Mouse (Mus musculus): ENCODE data around the gene Npsr1. TPM values are rescaled to one million over a fixed set of nuclear protein-coding genes. Genes with fewer than 3 reads are reported as not detected.

Npsr1 gene
- polyA plus RNA-seq, 1 experiment = 0.05 TPM

DNA sequence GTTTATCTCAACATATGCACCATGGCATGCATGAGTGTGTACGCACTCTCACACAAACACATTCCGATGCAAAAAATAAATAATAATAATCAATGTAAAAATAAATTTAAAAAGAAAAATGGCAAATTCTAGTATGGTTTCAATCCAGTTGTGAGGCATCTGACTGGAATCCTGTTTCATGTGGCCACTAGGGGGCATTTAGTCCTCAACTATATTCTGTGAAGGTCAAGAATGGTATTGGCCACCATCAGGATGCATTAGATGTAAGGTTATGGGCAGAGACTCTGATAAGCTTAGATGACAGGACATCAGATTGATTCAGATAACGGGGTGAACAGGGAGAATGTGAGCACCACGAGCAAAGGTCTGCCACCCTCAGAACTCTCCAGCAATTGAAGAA, 21.6 kb downstream of the Npsr1 start:
- Histone ChIP-seq H3K4me1 (ENCODE audit: control insufficient read depth, insufficient read depth, low read length) (no peaks in the 10 kb centered on the region), H3K36me3 (ENCODE audit: control insufficient read depth, insufficient read depth, low read length) (no peaks in the 10 kb centered on the region), H3K4me3 (ENCODE audit: insufficient read depth, low read depth, low read length) (no peak overlapping the region), H3K27me3 (replicated peaks; ENCODE audit: control insufficient read depth, insufficient read depth, low read length) (no peaks in the 10 kb centered on the region), H3K27ac (ENCODE audit: insufficient read depth, low read depth, low read length) (no peak overlapping the region)
- TF ChIP-seq POLR2A (IDR thresholded peaks at IDR 0.05; ENCODE audit: low read depth, low read length) (no peak), CTCF (conservative IDR thresholded peaks at IDR 0.05; ENCODE audit: insufficient read depth, insufficient read length, low read depth, low read length) (peak; percentile 23; the same call in 1 of the 2 replicates)
- peak; percentile 41 for DNase-seq
- 42% methylated on average over 4 of the region's 4 CpGs for WGBS

DNA sequence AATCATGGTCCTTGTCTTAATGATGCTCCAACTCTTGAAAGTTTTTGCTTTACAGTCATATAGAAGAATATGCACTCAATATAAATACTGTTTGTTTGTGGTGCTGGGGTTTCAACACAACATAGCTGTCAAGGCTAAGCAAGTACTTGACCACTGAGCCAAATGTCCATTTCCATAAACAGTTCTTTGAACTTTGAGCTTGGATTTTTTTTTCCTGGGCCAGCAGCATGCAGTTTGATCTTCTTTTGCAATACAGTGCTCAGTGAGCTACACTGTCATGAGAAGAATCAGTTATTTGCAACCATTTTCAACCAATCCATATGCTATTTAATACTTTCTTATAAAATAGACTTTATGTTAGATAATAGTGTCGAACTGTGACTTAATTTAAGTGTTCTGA, 35.3 kb downstream of the Npsr1 start:
- Histone ChIP-seq H3K27me3 (replicated peaks; ENCODE audit: control insufficient read depth, insufficient read depth, low read length) (no peaks in the 10 kb centered on the region), H3K4me1 (ENCODE audit: control insufficient read depth, insufficient read depth, low read length) (no peaks in the 10 kb centered on the region), H3K36me3 (ENCODE audit: control insufficient read depth, insufficient read depth, low read length) (no peaks in the 10 kb centered on the region), H3K27ac (ENCODE audit: insufficient read depth, low read depth, low read length) (no peak overlapping the region), H3K4me3 (ENCODE audit: insufficient read depth, low read depth, low read length) (no peak overlapping the region)
- no peak for DNase-seq
- WGBS = 83% methylated on average over 1 of the region's 1 CpGs
- TF ChIP-seq POLR2A (IDR thresholded peaks at IDR 0.05; ENCODE audit: low read depth, low read length) (no peak), CTCF (conservative IDR thresholded peaks at IDR 0.05; ENCODE audit: insufficient read depth, insufficient read length, low read depth, low read length) (no peak)

DNA sequence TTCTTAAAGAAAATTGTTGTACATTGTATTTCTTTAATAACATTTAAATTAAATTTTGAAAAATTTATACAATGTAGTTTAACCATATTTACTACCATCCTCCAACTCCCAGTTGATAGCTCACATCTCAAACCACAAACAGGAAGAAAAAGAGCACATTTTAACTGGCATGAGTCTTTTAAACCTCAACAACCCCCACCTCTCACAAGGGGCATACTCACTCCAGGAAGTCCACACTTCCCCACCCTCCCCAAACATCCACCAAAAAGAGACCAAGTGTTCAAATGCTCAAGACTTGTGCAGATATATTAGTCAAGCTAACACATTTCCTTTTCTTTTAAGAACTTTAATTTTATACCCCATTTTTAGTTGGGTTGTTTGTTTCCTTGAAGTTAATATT, 38.6 kb downstream of the Npsr1 start:
- no peak for DNase-seq
- no peaks in the 10 kb centered on the region for H3K4me1 ChIP-seq (ENCODE audit: control insufficient read depth, insufficient read depth, low read length)
- no peak for TF ChIP-seq CTCF (conservative IDR thresholded peaks at IDR 0.05; ENCODE audit: insufficient read depth, insufficient read length, low read depth, low read length)
- no peak for TF ChIP-seq POLR2A (IDR thresholded peaks at IDR 0.05; ENCODE audit: low read depth, low read length)

DNA sequence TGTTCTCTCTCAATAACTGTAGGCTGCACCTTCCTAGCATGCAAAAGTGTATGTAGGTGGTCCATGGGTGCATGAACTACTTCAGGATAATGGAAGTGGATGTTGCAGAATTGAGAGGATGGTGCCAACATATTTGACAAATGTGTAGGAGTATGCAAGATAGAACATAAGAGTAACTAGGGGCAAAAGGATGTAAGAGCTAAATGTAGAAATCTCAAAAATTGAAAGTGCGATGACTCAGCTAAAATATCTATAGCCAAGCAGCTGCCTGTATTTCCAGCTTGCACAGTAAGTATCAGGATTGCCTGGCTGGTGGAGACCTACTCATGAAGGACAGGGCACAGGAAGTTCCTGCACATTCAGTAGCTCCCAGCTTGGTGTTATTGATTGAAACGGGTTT, 46.5 kb downstream of the Npsr1 start:
- H3K4me1 ChIP-seq (ENCODE audit: control insufficient read depth, insufficient read depth, low read length) = no peaks in the 10 kb centered on the region

More for the DNA sequence above, 38.6 kb downstream of the Npsr1 start:
- no peaks in the 10 kb centered on the region for H3K27me3 ChIP-seq (replicated peaks; ENCODE audit: control insufficient read depth, insufficient read depth, low read length)
- no peak overlapping the region for H3K27ac ChIP-seq (ENCODE audit: insufficient read depth, low read depth, low read length)
- no peak overlapping the region for H3K4me3 ChIP-seq (ENCODE audit: insufficient read depth, low read depth, low read length)
- H3K36me3 ChIP-seq (ENCODE audit: control insufficient read depth, insufficient read depth, low read length) = no peaks in the 10 kb centered on the region

DNA sequence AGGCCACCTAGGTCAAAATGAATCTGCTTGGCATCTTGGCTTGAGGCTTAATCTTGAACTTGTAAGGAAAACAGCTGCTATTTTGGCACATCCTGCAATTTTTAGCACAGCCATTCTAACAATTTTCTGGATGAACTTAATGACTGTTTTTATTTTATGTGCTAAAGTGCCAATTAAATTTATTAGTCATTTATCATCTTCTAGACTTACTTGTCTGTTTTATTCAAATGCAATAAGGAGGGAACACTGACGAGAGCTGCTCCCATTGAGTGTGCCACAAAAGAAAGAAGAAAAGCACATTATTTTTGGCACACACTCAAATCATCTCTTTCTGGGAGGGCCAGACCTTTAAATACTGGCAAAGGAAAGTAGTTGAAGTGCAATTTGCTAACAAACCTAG, 59.4 kb downstream of the Npsr1 start:
- no peak for DNase-seq
- TF ChIP-seq POLR2A (IDR thresholded peaks at IDR 0.05; ENCODE audit: low read depth, low read length) = no peak

More for the DNA sequence above, 46.5 kb downstream of the Npsr1 start:
- no peak for DNase-seq
- TF ChIP-seq CTCF (conservative IDR thresholded peaks at IDR 0.05; ENCODE audit: insufficient read depth, insufficient read length, low read depth, low read length) = no peak
- TF ChIP-seq POLR2A (IDR thresholded peaks at IDR 0.05; ENCODE audit: low read depth, low read length) = no peak
- H3K36me3 ChIP-seq (ENCODE audit: control insufficient read depth, insufficient read depth, low read length) = no peaks in the 10 kb centered on the region
- no peak overlapping the region for H3K4me3 ChIP-seq (ENCODE audit: insufficient read depth, low read depth, low read length)
- WGBS = 85% methylated on average over 2 of the region's 2 CpGs
- H3K27ac ChIP-seq (ENCODE audit: insufficient read depth, low read depth, low read length) = no peak overlapping the region
- no peaks in the 10 kb centered on the region for H3K27me3 ChIP-seq (replicated peaks; ENCODE audit: control insufficient read depth, insufficient read depth, low read length)

DNA sequence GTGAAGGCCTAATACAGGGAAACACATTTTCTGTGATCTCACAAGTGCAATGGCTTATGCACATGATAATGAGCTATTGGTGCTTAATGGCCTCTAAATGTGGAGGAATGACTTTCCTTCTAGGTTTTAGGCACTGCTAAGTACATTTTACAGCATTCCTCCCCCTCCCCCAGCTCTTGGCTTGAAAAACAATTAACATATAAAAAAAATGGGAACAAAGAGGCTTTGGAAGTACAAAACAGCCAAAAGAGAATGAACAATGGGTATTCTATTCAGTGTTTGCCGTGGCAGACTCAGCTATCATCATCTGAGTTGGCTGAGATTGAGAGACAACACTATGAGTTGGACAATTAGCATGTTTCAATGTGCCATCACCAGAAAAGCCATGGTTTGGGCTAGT, 62.6 kb downstream of the Npsr1 start:
- 25% methylated on average over 1 of the region's 1 CpGs for WGBS
- no peaks in the 10 kb centered on the region for H3K36me3 ChIP-seq (ENCODE audit: control insufficient read depth, insufficient read depth, low read length)

More for the DNA sequence above, 59.4 kb downstream of the Npsr1 start:
- Histone ChIP-seq H3K27ac (ENCODE audit: insufficient read depth, low read depth, low read length) (no peak overlapping the region), H3K4me1 (ENCODE audit: control insufficient read depth, insufficient read depth, low read length) (no peaks in the 10 kb centered on the region), H3K36me3 (ENCODE audit: control insufficient read depth, insufficient read depth, low read length) (no peaks in the 10 kb centered on the region), H3K27me3 (replicated peaks; ENCODE audit: control insufficient read depth, insufficient read depth, low read length) (no peaks in the 10 kb centered on the region; the same call in 1 of the 2 replicates), H3K4me3 (ENCODE audit: insufficient read depth, low read depth, low read length) (no peak overlapping the region)
- WGBS = 46% methylated on average over 1 of the region's 1 CpGs

DNA sequence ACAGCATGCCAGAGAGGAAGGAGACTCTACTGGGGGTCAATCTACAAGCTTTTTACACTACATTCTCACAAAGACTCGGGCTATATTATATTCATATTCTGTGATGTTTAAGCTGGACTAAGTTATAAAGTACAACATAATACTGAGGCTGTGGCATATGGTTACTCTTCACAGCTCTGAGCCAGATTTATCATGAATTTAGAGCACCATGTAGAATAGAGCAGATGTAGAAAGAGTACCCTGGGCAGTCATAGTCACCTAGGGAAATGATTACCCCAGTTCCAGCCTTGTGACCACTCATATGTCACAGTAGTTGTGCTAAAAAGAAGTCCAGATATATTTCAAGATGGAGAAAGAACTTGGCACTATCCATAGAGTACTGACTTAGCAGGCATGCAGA, 70.7 kb downstream of the Npsr1 start:
- no peak for DNase-seq
- TF ChIP-seq CTCF (conservative IDR thresholded peaks at IDR 0.05; ENCODE audit: insufficient read depth, insufficient read length, low read depth, low read length) = no peak
- TF ChIP-seq POLR2A (IDR thresholded peaks at IDR 0.05; ENCODE audit: low read depth, low read length) = no peak
- no peak overlapping the region for H3K27ac ChIP-seq (ENCODE audit: insufficient read depth, low read depth, low read length)
- no peaks in the 10 kb centered on the region for H3K4me1 ChIP-seq (ENCODE audit: control insufficient read depth, insufficient read depth, low read length)
- no peak overlapping the region for H3K4me3 ChIP-seq (ENCODE audit: insufficient read depth, low read depth, low read length)
- 75% methylated on average over 1 of the region's 1 CpGs for WGBS
- no peaks in the 10 kb centered on the region; the same call in 1 of the 2 replicates for H3K27me3 ChIP-seq (replicated peaks; ENCODE audit: control insufficient read depth, insufficient read depth, low read length)
- no peaks in the 10 kb centered on the region for H3K36me3 ChIP-seq (ENCODE audit: control insufficient read depth, insufficient read depth, low read length)

More for the DNA sequence above, 62.6 kb downstream of the Npsr1 start:
- Histone ChIP-seq H3K4me3 (ENCODE audit: insufficient read depth, low read depth, low read length) (no peak overlapping the region), H3K4me1 (ENCODE audit: control insufficient read depth, insufficient read depth, low read length) (no peaks in the 10 kb centered on the region), H3K27ac (ENCODE audit: insufficient read depth, low read depth, low read length) (no peak overlapping the region), H3K27me3 (replicated peaks; ENCODE audit: control insufficient read depth, insufficient read depth, low read length) (no peaks in the 10 kb centered on the region; the same call in 1 of the 2 replicates)
- no peak for DNase-seq
- TF ChIP-seq CTCF (conservative IDR thresholded peaks at IDR 0.05; ENCODE audit: insufficient read depth, insufficient read length, low read depth, low read length) (no peak), POLR2A (IDR thresholded peaks at IDR 0.05; ENCODE audit: low read depth, low read length) (no peak)

DNA sequence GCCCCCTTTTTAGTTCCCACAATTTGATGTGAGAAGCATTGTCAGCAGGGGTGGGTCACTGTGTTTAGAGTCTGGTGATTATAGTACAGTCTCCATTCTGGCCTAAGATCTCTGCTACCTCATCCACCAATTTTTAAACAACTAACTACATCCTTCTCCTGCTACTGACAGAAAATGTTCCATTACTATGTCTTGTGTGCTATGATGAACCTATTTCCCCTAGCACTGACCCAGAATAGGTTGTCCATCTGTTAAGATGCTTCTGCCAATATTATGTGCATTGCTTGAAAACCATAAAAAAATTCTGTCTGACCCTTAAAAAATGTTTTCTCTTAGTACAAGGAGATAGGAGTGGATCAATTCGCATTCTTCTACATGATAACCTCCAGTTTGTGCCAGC, 72.9 kb downstream of the Npsr1 start:
- DNase-seq = no peak
- 91% methylated on average over 1 of the region's 1 CpGs for WGBS
- TF ChIP-seq CTCF (conservative IDR thresholded peaks at IDR 0.05; ENCODE audit: insufficient read depth, insufficient read length, low read depth, low read length) = no peak
- TF ChIP-seq POLR2A (IDR thresholded peaks at IDR 0.05; ENCODE audit: low read depth, low read length) = no peak
- Histone ChIP-seq H3K36me3 (ENCODE audit: control insufficient read depth, insufficient read depth, low read length) (no peaks in the 10 kb centered on the region), H3K27me3 (replicated peaks; ENCODE audit: control insufficient read depth, insufficient read depth, low read length) (no peaks in the 10 kb centered on the region; the same call in 1 of the 2 replicates), H3K4me3 (ENCODE audit: insufficient read depth, low read depth, low read length) (no peak overlapping the region), H3K27ac (ENCODE audit: insufficient read depth, low read depth, low read length) (no peak overlapping the region), H3K4me1 (ENCODE audit: control insufficient read depth, insufficient read depth, low read length) (no peaks in the 10 kb centered on the region)

Measured in kidney, adult 2 months (tissue).